Mouse (Mus musculus): ENCODE measurements around the gene Gm20425. TPM values are rescaled to one million over a fixed set of nuclear protein-coding genes. Genes with fewer than 3 reads are reported as not detected.

Gm20425 gene
- polyA plus RNA-seq, 1 experiment from 2014 or later = 2.3 TPM

- H3K4me2 ChIP-seq = no peak overlapping the region
- H3K27ac ChIP-seq (replicated peaks) = no peak overlapping the region
- peak; percentile 11; the same call in 1 of the 2 replicates for ATAC-seq (ENCODE audit: insufficient read depth)
- no peak overlapping the region for H3K9ac ChIP-seq
- H3K36me3 ChIP-seq (replicated peaks) = peaks cover 14% of the 10 kb centered on the region; the same call in 1 of the 2 replicates
- H3K27me3 ChIP-seq = 0 out of 2 replicates have a peak, but pooled peaks cover 4% of the 10 kb centered on the region
- WGBS (ENCODE audit: insufficient replicate concordance) = 70% methylated on average over 7 of the region's 7 CpGs
- H3K9me3 ChIP-seq (replicated peaks) = no peaks in the 10 kb centered on the region
- no peaks in the 10 kb centered on the region for H3K4me1 ChIP-seq (replicated peaks)
- no peak overlapping the region for H3K4me3 ChIP-seq (replicated peaks)
These were observed 5.4 kb downstream of the Gm20425 start for GRCm38 (mm10) chr9:103224721-103225120.

- no peak overlapping the region for H3K4me3 ChIP-seq (replicated peaks)
- ATAC-seq (ENCODE audit: insufficient read depth) = 0 out of 2 replicates have a peak, but pooled peaks have one; percentile 13
- WGBS (ENCODE audit: insufficient replicate concordance) = 66% methylated on average over 6 of the region's 6 CpGs
- no peaks in the 10 kb centered on the region for H3K27me3 ChIP-seq
- no peaks in the 10 kb centered on the region for H3K9me3 ChIP-seq (replicated peaks)
- no peak overlapping the region for H3K27ac ChIP-seq (replicated peaks)
- H3K9ac ChIP-seq = no peak overlapping the region
- H3K36me3 ChIP-seq (replicated peaks) = 0 out of 2 replicates have a peak, but pooled peaks cover 11% of the 10 kb centered on the region
- no peaks in the 10 kb centered on the region for H3K4me1 ChIP-seq (replicated peaks)
- H3K4me2 ChIP-seq = no peak overlapping the region
These were observed 15.8 kb downstream of the Gm20425 start for GRCm38 (mm10) chr9:103214281-103214680.

- Histone ChIP-seq H3K9me3 (replicated peaks) (no peaks in the 10 kb centered on the region), H3K27me3 (no peaks in the 10 kb centered on the region), H3K36me3 (replicated peaks) (0 out of 2 replicates have a peak, but pooled peaks cover 11% of the 10 kb centered on the region), H3K4me3 (replicated peaks) (no peak overlapping the region), H3K9ac (no peak overlapping the region), H3K4me2 (no peak overlapping the region), H3K4me1 (replicated peaks) (no peaks in the 10 kb centered on the region), H3K27ac (replicated peaks) (no peak overlapping the region)
- 49% methylated on average over 2 of the region's 2 CpGs for WGBS (ENCODE audit: insufficient replicate concordance)
- no peak for ATAC-seq (ENCODE audit: insufficient read depth)
These were observed 16.5 kb downstream of the Gm20425 start for GRCm38 (mm10) chr9:103213631-103214030.

DNA sequence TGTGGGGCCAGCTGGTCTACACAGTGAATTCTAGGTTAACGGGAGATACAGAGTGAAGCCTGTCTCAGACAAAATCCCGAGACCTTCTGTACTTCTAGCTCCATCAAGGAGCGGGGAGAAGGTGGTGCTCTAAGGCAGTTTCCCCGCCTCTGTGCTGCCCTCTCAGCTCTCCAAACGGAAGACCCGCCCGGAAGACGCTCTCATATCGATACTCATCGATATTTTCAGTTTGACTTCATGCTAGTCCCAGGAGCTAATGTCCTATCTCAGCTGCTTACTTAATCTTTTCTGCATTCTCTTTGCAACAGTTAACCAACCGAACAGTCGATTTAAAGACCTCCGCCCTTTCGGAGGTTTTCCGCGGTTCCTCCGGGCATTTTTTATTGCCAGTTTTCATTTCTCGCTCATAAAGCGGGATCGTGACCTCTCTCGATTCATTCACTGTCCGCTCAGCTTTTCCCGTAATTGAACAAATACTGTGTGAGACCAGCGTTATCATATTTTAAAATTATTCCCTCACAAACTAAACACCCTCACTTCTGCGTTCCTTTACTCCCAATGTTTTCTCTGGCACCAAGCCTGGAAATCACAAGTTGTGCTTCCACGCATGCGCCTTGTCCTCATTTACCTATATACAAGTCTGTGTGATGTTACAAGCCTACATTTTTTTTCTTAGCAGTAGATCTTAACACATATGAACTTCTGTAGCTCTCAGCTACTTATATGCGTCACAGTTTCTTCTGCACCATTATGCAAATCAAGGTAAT lies 17.3 kb downstream of the Gm20425 start:
- no peak overlapping the region for H3K4me3 ChIP-seq (replicated peaks)
- no peaks in the 10 kb centered on the region for H3K9me3 ChIP-seq (replicated peaks)
- peaks cover 3% of the 10 kb centered on the region; the same call in 1 of the 2 replicates for H3K4me1 ChIP-seq (replicated peaks)
- no peaks in the 10 kb centered on the region for H3K27me3 ChIP-seq
- H3K9ac ChIP-seq = no peak overlapping the region
- 0 out of 2 replicates have a peak overlapping the region, but pooled peaks have one; percentile 0 for H3K4me2 ChIP-seq
- WGBS (ENCODE audit: insufficient replicate concordance) = 72% methylated on average over 28 of the region's 28 CpGs
- no peak overlapping the region for H3K27ac ChIP-seq (replicated peaks)
- ATAC-seq (ENCODE audit: insufficient read depth) = no peak
- 0 out of 2 replicates have a peak, but pooled peaks cover 11% of the 10 kb centered on the region for H3K36me3 ChIP-seq (replicated peaks)

- Histone ChIP-seq H3K4me1 (replicated peaks) (peaks cover 15% of the 10 kb centered on the region), H3K27me3 (no peaks in the 10 kb centered on the region), H3K4me3 (replicated peaks) (no peak overlapping the region), H3K36me3 (replicated peaks) (no peaks in the 10 kb centered on the region), H3K27ac (replicated peaks) (no peak overlapping the region), H3K4me2 (no peak overlapping the region), H3K9me3 (replicated peaks) (no peaks in the 10 kb centered on the region), H3K9ac (no peak overlapping the region)
- ATAC-seq (ENCODE audit: insufficient read depth) = no peak
- WGBS (ENCODE audit: insufficient replicate concordance) = 54% methylated on average over 6 of the region's 6 CpGs
These were observed 21.2 kb downstream of the Gm20425 start for GRCm38 (mm10) chr9:103208802-103209423.

GRCm38 (mm10) chr9:103207846-103208245 lies 22.3 kb downstream of the Gm20425 start:
- 8% methylated on average over 16 of the region's 16 CpGs for WGBS (ENCODE audit: insufficient replicate concordance)
- Histone ChIP-seq H3K27ac (replicated peaks) (no peak overlapping the region), H3K4me3 (replicated peaks) (no peak overlapping the region; the same call in 1 of the 2 replicates), H3K36me3 (replicated peaks) (no peaks in the 10 kb centered on the region), H3K9me3 (replicated peaks) (no peaks in the 10 kb centered on the region), H3K4me1 (replicated peaks) (peaks cover 15% of the 10 kb centered on the region), H3K27me3 (no peaks in the 10 kb centered on the region), H3K9ac (no peak overlapping the region), H3K4me2 (peak overlapping the region; percentile 54)
- peak; percentile 56 for ATAC-seq (ENCODE audit: insufficient read depth)

DNA sequence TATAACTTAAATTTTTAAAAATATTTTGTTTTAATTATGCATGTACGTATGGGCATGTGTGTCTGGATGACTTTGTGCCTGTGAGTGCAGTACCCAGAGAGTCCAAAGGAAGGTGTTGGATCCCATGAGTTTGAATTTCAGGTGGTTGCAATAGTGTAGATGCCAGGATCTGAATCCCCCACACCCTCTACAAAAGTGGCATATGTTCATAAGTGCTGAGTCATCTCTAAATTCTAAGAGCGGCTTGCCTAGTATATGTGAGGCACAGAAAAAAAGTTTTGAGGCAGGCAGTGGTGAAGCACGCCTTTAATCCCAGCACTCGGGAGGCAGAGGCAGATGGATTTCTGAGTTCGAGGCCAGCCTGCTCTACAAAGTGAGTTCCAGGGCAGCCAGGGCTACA lies 24.3 kb downstream of the Gm20425 start:
- ATAC-seq (ENCODE audit: insufficient read depth) = no peak
- peaks cover 21% of the 10 kb centered on the region for H3K4me1 ChIP-seq (replicated peaks)
- H3K27me3 ChIP-seq = no peaks in the 10 kb centered on the region
- peak overlapping the region; percentile 38 for H3K27ac ChIP-seq (replicated peaks)
- H3K36me3 ChIP-seq (replicated peaks) = no peaks in the 10 kb centered on the region
- H3K4me2 ChIP-seq = no peak overlapping the region; the same call in 1 of the 2 replicates
- 67% methylated on average over 5 of the region's 5 CpGs for WGBS (ENCODE audit: insufficient replicate concordance)
- H3K9me3 ChIP-seq (replicated peaks) = no peaks in the 10 kb centered on the region
- no peak overlapping the region for H3K4me3 ChIP-seq (replicated peaks)
- H3K9ac ChIP-seq = no peak overlapping the region

GRCm38 (mm10) chr9:103201561-103202260 lies 28.4 kb downstream of the Gm20425 start, which contains the start of gene Srprb:
Gene Srprb (minus strand): TSS chr9:103202137.
- Histone ChIP-seq H3K4me2 (peak within 1 kb of the TSS; percentile 75), H3K9ac (peak within 1 kb of the TSS; percentile 78), H3K27ac (replicated peaks) (peak within 1 kb of the TSS; percentile 67), H3K9me3 (replicated peaks) (no peaks in the 10 kb centered on the region), H3K4me1 (replicated peaks) (peaks cover 21% of the 10 kb centered on the region), H3K27me3 (no peaks in the 10 kb centered on the region), H3K4me3 (replicated peaks) (peak within 1 kb of the TSS; percentile 84), H3K36me3 (replicated peaks) (peaks cover 20% of the 10 kb centered on the region)
- WGBS (ENCODE audit: insufficient replicate concordance) = under 1% methylated on average over 45 of the region's 45 CpGs
- peak; percentile 94 for ATAC-seq (ENCODE audit: insufficient read depth)

DNA sequence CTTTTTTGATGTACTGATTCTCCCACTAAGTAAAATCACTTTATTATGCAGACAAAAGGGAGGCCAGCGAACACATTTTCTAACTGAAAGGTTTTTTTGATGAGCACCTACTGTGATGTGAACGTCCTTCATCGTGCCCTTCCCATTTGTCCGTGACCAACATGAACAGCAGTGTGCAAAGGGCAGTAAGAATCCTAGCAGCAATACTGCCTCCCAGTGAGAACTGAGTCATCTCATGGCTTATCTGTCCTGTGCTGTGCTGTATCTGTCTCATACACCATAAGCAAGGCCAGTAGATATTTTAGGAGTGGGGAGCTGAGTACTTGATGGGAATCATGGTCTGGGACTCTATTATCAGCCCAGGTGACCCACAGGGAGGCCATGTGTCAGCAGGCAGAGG lies 41.7 kb downstream of the Gm20425 start:
- H3K27me3 ChIP-seq = no peaks in the 10 kb centered on the region
- no peak overlapping the region for H3K4me2 ChIP-seq
- ATAC-seq (ENCODE audit: insufficient read depth) = no peak
- no peak overlapping the region for H3K27ac ChIP-seq (replicated peaks)
- H3K9ac ChIP-seq = no peak overlapping the region
- WGBS (ENCODE audit: insufficient replicate concordance) = 80% methylated on average over 4 of the region's 4 CpGs
- H3K36me3 ChIP-seq (replicated peaks) = peaks cover 47% of the 10 kb centered on the region
- no peaks in the 10 kb centered on the region for H3K4me1 ChIP-seq (replicated peaks)
- H3K9me3 ChIP-seq (replicated peaks) = no peaks in the 10 kb centered on the region
- H3K4me3 ChIP-seq (replicated peaks) = no peak overlapping the region

- no peak for ATAC-seq (ENCODE audit: insufficient read depth)
- H3K27me3 ChIP-seq = no peaks in the 10 kb centered on the region
- 66% methylated on average over 9 of the region's 9 CpGs for WGBS (ENCODE audit: insufficient replicate concordance)
- peaks cover 34% of the 10 kb centered on the region for H3K36me3 ChIP-seq (replicated peaks)
- H3K4me2 ChIP-seq = no peak overlapping the region
- H3K9me3 ChIP-seq (replicated peaks) = no peaks in the 10 kb centered on the region
- no peak overlapping the region for H3K27ac ChIP-seq (replicated peaks)
- H3K4me3 ChIP-seq (replicated peaks) = no peak overlapping the region
- H3K9ac ChIP-seq = no peak overlapping the region
- no peaks in the 10 kb centered on the region for H3K4me1 ChIP-seq (replicated peaks)
These were observed 43.4 kb downstream of the Gm20425 start for GRCm38 (mm10) chr9:103186747-103187146.

GRCm38 (mm10) chr9:103185946-103186345 lies 44.2 kb downstream of the Gm20425 start:
- no peak overlapping the region for H3K4me2 ChIP-seq
- peaks cover 3% of the 10 kb centered on the region for H3K4me1 ChIP-seq (replicated peaks)
- WGBS (ENCODE audit: insufficient replicate concordance) = 71% methylated on average over 8 of the region's 8 CpGs
- H3K9ac ChIP-seq = no peak overlapping the region
- ATAC-seq (ENCODE audit: insufficient read depth) = no peak
- H3K27me3 ChIP-seq = no peaks in the 10 kb centered on the region
- no peak overlapping the region for H3K27ac ChIP-seq (replicated peaks)
- no peak overlapping the region for H3K4me3 ChIP-seq (replicated peaks)
- peaks cover 28% of the 10 kb centered on the region for H3K36me3 ChIP-seq (replicated peaks)
- no peaks in the 10 kb centered on the region for H3K9me3 ChIP-seq (replicated peaks)

Data from liver, embryonic 15.5 days (tissue).